Mouse (Mus musculus) G1E (cell line): ENCODE measurements around the gene Tmem128. TPM values are rescaled to one million over a fixed set of nuclear protein-coding genes. Genes with fewer than 3 reads are reported as not detected.

Experiments used
- ATAC-seq: 2 replicates; pipeline ENCODE4 v1.8.0; 2016; ENCODE audit warnings: mild to moderate bottlenecking; ENCODE audit not compliant: insufficient number of reproducible peaks, poor library complexity, low FRiP score, severe bottlenecking; ENCODE audit errors: extremely low read depth
- DNase-seq: peaks from one replicate; pipeline ENCODE4 v3.0.0; 2012; ENCODE audit warnings: low spot score
- H3K27me3 ChIP-seq: 2 replicates; pipeline ENCODE4 v1.6.1; 2012; ENCODE audit warnings: mild to moderate bottlenecking, low read length, inconsistent platforms; ENCODE audit not compliant: insufficient read depth
- H3K36me3 ChIP-seq: replicated peaks from 2 replicates; pipeline ENCODE3; 2012; ENCODE audit warnings: mild to moderate bottlenecking, inconsistent platforms
- H3K4me1 ChIP-seq: 2 replicates; pipeline ENCODE4 v1.6.1; 2012; ENCODE audit warnings: low read depth, low read length, inconsistent platforms, mixed read lengths; ENCODE audit not compliant: insufficient read depth
- H3K4me3 ChIP-seq: 2 replicates; pipeline ENCODE4 v1.5.1; 2012; ENCODE audit warnings: low read depth, mild to moderate bottlenecking, inconsistent platforms, low read length, moderate library complexity, mixed read lengths
- H3K9me3 ChIP-seq: replicated peaks from 2 replicates; pipeline ENCODE4 v1.6.1; 2012; ENCODE audit warnings: inconsistent platforms
- CTCF ChIP-seq: IDR thresholded peaks from 2 replicates; pipeline ENCODE4 v1.5.1; 2012; ENCODE audit warnings: low read depth, low read length, inconsistent platforms, mixed read lengths
- GATA1 ChIP-seq: IDR thresholded peaks from 2 replicates; pipeline ENCODE4 v1.6.1; 2012; ENCODE audit warnings: borderline replicate concordance, low read length, inconsistent platforms, mixed read lengths
- GATA2 ChIP-seq: IDR thresholded peaks from 2 replicates; pipeline ENCODE4 v1.6.1; 2012; ENCODE audit warnings: low read depth, low read length, inconsistent platforms, borderline replicate concordance
- POLR2AphosphoS5 ChIP-seq: IDR thresholded peaks from 2 replicates; pipeline ENCODE4 v1.6.1; 2012; ENCODE audit warnings: low read depth, low read length, inconsistent platforms; ENCODE audit not compliant: insufficient replicate concordance
- TAL1 ChIP-seq: conservative IDR thresholded peaks from 2 replicates; pipeline ENCODE4 v1.6.1; 2012; ENCODE audit warnings: low read depth, low read length, inconsistent platforms, mixed read lengths
- polyA plus RNA-seq: library from polyadenylated mRNA; stranded (reverse); fragments of >175 nt; gene quantifications from 2 replicates; pipeline ENCODE4 v1.2.3, GENCODE M21; 2012
- total RNA-seq, 2 experiments: library from RNA; stranded (forward) in 1 of 2; stranded (reverse) in 1 of 2; fragments of 200-1000 nt in 1 of 2; fragments of >200 nt in 1 of 2; fragmentation: Nextera tagmentation in 1 of 2; gene quantifications; 2 replicates each; pipeline ENCODE4 v1.2.3; 2014 to 2017

The Tmem128 gene
- total RNA-seq (2014; fragmentation: Nextera tagmentation) (34.0 and 34.2 TPM in 2 replicates), total RNA-seq (2017) (50.2 and 57.4 TPM in 2 replicates), polyA plus RNA-seq (30.5 and 34.1 TPM in 2 replicates)

DNA sequence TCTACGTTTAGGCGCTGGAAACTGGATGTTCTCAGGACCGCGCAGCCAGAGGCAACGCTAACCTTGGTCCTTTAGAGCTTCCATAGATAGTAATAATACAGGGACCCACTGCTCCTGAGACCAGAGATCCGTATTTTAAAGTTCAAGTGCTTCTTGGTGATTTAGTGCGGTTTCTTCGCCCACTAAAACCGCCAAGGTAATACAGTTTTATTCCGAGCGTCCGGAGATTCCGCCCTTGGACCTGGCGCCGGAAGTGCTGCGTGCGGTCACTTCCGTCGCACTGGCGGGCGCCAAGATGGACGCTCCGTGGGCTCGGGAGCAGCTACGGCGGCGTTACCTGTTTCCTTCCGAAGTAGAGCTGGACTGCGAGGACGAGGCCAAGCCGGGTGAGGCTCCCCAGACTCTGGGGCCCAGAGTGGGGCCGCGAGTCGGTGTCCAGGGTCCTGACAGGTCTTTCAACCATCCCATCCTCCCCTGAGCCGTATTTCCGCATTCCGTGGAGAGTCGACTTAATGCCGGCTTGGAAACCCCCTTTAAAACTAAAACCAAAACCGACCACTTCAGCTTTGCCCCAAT is at the start of gene Tmem128:
Tmem128 (plus strand) TSS at position 79 of the 576 bp plus-strand sequence.
- peak; percentile 65; the same call in 1 of the 2 replicates for ATAC-seq
- Histone ChIP-seq H3K4me1 (peaks cover 18% of the 10 kb centered on the region; the same call in 1 of the 2 replicates), H3K36me3 (peaks cover 36% of the 10 kb centered on the region), H3K27me3 (peaks cover 5% of the 10 kb centered on the region; the same call in 1 of the 2 replicates), H3K4me3 (peak within 1 kb of the TSS; percentile 85), H3K9me3 (no peaks in the 10 kb centered on the region)
- TF ChIP-seq GATA2 = no peak
- TF ChIP-seq TAL1 = no peak
- TF ChIP-seq GATA1 = no peak
- TF ChIP-seq POLR2AphosphoS5 = no peak
- no peak for TF ChIP-seq CTCF
- DNase-seq = peak; percentile 62

DNA sequence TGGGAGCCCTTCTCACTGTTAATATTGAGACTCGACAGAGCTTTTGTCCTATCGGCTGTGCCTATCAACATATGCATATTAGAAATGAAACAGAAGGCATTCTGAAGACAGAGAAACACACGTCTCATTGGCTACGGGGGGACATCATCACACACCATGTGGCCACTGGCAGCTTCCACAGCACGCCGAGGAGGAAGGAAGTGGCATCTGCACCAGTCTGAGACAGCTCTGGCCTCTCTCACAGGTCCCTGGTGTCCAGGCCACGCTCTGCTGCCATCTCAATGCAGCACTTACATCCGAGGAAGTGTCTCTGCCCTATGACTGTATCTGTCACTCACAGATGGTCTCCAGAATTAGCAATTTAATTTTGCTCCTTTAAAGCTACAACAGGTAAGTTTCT is 48.3 kb upstream of the Tmem128 start:
- H3K36me3 ChIP-seq = peaks cover 90% of the 10 kb centered on the region

DNA sequence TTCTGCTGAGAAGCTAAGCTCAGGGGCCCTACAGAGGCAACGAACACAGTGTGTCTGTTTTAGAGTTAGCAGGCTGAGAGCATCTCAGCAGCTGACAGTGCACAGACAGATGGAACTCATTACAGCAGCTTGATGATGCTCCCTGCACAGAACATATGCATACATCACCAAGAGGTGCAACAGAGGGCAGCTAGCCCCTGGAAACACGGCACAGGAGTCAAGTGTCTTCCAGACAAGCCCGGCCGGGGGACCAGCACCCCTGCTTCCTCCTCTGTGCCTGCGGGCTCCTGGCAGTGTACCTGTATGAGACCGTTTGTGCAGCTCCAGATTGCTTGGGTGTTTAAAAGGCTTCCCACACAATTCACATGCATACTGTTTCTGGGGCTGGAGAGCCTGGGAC is 47.0 kb upstream of the Tmem128 start:
- Histone ChIP-seq H3K9me3 (no peaks in the 10 kb centered on the region), H3K27me3 (no peaks in the 10 kb centered on the region), H3K4me1 (peaks cover 12% of the 10 kb centered on the region), H3K4me3 (no peak overlapping the region), H3K36me3 (peaks cover 93% of the 10 kb centered on the region)
- ATAC-seq (no peak), DNase-seq (no peak)
- no peak for TF ChIP-seq GATA2
- TF ChIP-seq POLR2AphosphoS5 = no peak
- no peak for TF ChIP-seq GATA1
- no peak for TF ChIP-seq TAL1
- TF ChIP-seq CTCF = no peak

More for the DNA sequence above, 48.3 kb upstream of the Tmem128 start:
- no peak for ATAC-seq
- Histone ChIP-seq H3K9me3 (no peaks in the 10 kb centered on the region), H3K4me3 (no peak overlapping the region), H3K4me1 (peaks cover 6% of the 10 kb centered on the region; the same call in 1 of the 2 replicates), H3K27me3 (no peaks in the 10 kb centered on the region)
- no peak for TF ChIP-seq CTCF
- no peak for TF ChIP-seq POLR2AphosphoS5
- no peak for TF ChIP-seq GATA1
- no peak for TF ChIP-seq GATA2
- no peak for TF ChIP-seq TAL1
- DNase-seq = no peak

GRCm38 (mm10) chr5:38219771-38220307 is 40.1 kb upstream of the Tmem128 start:
- H3K36me3 ChIP-seq = peaks cover 62% of the 10 kb centered on the region
- H3K4me1 ChIP-seq = peaks cover 49% of the 10 kb centered on the region

DNA sequence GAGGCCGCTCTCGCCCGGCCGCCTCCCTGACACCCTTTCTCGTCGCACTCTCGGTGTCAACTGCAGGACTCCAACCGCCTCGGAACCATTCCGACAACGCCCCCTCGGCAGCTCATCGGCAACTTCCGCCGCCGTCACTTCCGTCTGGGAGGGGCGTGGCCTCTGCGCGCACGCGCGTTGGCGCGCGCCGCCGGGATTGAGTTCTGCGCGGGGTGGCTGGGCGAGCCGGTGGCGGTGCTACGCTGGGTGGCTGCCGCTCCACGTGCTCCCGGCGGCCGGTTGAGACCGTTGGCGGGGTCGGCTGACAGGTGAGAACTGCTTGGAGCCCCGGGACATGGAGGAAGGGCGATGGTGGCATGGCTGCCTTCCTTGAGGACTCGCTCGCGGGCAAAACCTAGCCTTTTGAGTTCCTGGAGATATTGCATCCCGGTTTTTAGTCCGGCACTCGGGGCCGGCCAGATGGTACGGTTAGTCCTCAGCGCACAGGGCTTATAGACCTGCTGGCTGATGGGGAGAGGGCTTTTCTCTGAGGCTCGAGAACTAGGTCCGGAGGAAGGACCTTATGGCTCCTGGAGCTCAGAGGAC is 39.6 kb upstream of the Tmem128 start, which contains the start of the genes Zbtb49 and Lyar:
Zbtb49 (minus strand) TSS at position 130 of the 585 bp plus-strand sequence.
Lyar (plus strand) TSS at position 143 of the 585 bp plus-strand sequence.
- Histone ChIP-seq H3K4me3 (peak within 1 kb of the TSS; percentile 96), H3K9me3 (no peaks in the 10 kb centered on the region), H3K4me1 (peaks cover 50% of the 10 kb centered on the region), H3K27me3 (no peaks in the 10 kb centered on the region), H3K36me3 (peaks cover 61% of the 10 kb centered on the region)
- ATAC-seq (peak; percentile 59), DNase-seq (peak; percentile 87)
- TF ChIP-seq CTCF = no peak
- TF ChIP-seq TAL1 = no peak
- no peak for TF ChIP-seq GATA2
- TF ChIP-seq GATA1 = no peak
- TF ChIP-seq POLR2AphosphoS5 = no peak

More at GRCm38 (mm10) chr5:38219771-38220307, 40.1 kb upstream of the Tmem128 start:
- DNase-seq (peak; percentile 40), ATAC-seq (peak; percentile 31)
- TF ChIP-seq POLR2AphosphoS5 = no peak
- TF ChIP-seq CTCF = no peak
- TF ChIP-seq TAL1 = no peak
- TF ChIP-seq GATA2 = no peak
- no peak for TF ChIP-seq GATA1
- Histone ChIP-seq H3K9me3 (no peaks in the 10 kb centered on the region), H3K4me3 (peak overlapping the region; percentile 96), H3K27me3 (no peaks in the 10 kb centered on the region)

DNA sequence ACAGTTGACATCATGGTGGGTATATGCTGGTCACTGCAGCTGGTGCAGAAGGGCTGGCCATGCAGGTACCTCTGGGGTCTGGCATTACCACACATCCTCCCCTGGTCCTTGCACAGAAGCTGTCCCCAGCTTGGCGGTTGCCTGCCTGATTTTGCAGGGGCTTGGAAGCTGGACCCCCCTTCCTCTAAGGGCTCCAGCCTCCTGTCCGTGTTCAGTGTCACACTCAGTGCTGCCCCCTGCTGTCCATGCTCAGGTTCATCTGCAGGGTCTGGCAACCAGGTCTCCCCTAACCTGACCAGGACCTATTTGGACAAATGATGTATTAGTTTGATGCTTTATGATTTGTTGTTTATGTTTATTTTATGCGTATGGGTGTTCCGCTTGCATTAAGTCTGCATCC is 24.6 kb upstream of the Tmem128 start:
- H3K36me3 ChIP-seq = peaks cover 58% of the 10 kb centered on the region
- DNase-seq = peak; percentile 31
- ATAC-seq = peak; percentile 38; the same call in 1 of the 2 replicates

More for the DNA sequence above, 24.6 kb upstream of the Tmem128 start:
- Histone ChIP-seq H3K4me3 (no peak overlapping the region), H3K9me3 (no peaks in the 10 kb centered on the region), H3K4me1 (no peaks in the 10 kb centered on the region), H3K27me3 (peaks cover 6% of the 10 kb centered on the region; the same call in 1 of the 2 replicates)
- TF ChIP-seq GATA1 (no peak), CTCF (peak; percentile 57)
